24 mouse cellular contexts compared by ENCODE assay signal in the genomic region with DNA sequence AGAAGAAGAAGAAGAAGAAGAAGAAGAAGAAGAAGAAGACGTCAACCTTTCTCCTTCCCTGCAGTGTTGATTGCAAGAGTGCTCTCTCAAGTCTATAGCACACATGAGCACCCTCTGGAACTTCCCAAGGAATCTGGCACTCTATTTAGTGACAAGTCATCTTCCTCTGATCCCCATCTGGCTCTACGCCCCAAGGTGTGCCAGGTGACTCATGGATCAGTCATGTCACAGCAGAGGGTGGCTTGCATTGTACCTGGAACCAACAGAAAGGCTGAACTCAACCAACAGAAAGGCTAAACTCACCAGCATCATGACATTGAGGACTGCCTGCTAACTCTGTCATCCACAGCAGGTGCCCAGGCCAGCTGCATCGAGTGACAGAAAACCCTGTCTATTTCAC. TPM values are rescaled to one million over a fixed set of nuclear protein-coding genes. Genes with fewer than 3 reads are reported as not detected.
"Had no signal": no experiment of that assay in that cellular context is flagged by ENCODE, and none has a peak within 500 bp of the region (broad histone marks: within the 10 kb centered on the region; RNA-seq: fewer than 3 reads in every experiment).

No protein-coding gene starts in this region.

- H3K9me3 ChIP-seq: liver, embryonic 13.5 days; liver, embryonic 15.5 days; lung, embryonic 15.5 days; midbrain, embryonic 13.5 days; midbrain, embryonic 15.5 days; neural tube, embryonic 12.5 days had no signal

- H3K27me3 ChIP-seq: lung, embryonic 15.5 days; megakaryocyte, embryonic 14.5 days; midbrain, embryonic 15.5 days; neural tube, embryonic 12.5 days had no signal

- H3K27ac ChIP-seq: liver, embryonic 13.5 days; liver, embryonic 15.5 days; lung, embryonic 15.5 days; macrophage; midbrain, embryonic 13.5 days; midbrain, embryonic 15.5 days; neural tube, embryonic 12.5 days had no signal

- H3K9ac ChIP-seq: liver, embryonic 13.5 days; liver, embryonic 15.5 days; liver, postnatal 0 days; lung, embryonic 15.5 days; midbrain, embryonic 13.5 days; midbrain, embryonic 15.5 days; neural tube, embryonic 12.5 days had no signal

- ATAC-seq: liver, postnatal 0 days; lung, postnatal 0 days; midbrain, embryonic 13.5 days; midbrain, embryonic 15.5 days had no signal

- DNase-seq: liver, embryonic 13.5 days; liver, postnatal 0 days; lung, adult 2 months; lung, postnatal 14 days; lung, postnatal 36 days; retina, postnatal 1 day; right cerebral cortex, adult 18-20 months; right cerebral cortex, postnatal 25 days; right cerebral cortex, postnatal 4 days; spleen, adult 18-20 months; thymus, postnatal 14 days; thymus, postnatal 36 days had no signal

- H3K4me3 ChIP-seq: liver, embryonic 13.5 days; liver, embryonic 15.5 days; lung, embryonic 15.5 days; megakaryocyte, embryonic 14.5 days; midbrain, embryonic 13.5 days; midbrain, embryonic 15.5 days; neural tube, embryonic 12.5 days had no signal

- H3K36me3 ChIP-seq: liver, embryonic 13.5 days; liver, embryonic 15.5 days; lung, embryonic 15.5 days; midbrain, embryonic 13.5 days; midbrain, embryonic 15.5 days; neural tube, embryonic 12.5 days had no signal

- H3K4me2 ChIP-seq: liver, embryonic 11.5 days; liver, embryonic 13.5 days; liver, embryonic 15.5 days; lung, embryonic 15.5 days; midbrain, embryonic 11.5 days; midbrain, embryonic 13.5 days; midbrain, embryonic 15.5 days; neural tube, embryonic 12.5 days had no signal

RNA-seq across cellular contexts. Expression of a gene that starts 28.5 kb away (rescaled TPM):
- total RNA-seq: monocyte, adult 5-6 weeks; neutrophil, adult 5-6 weeks had no signal
- polyA plus RNA-seq: macrophage had no signal
